Mouse (Mus musculus) CD4-positive helper T cell, adult 2 months (primary cell): ENCODE measurements around the gene Naa15.
"Not testable (repeated sequence)": the region's sequence is repeated elsewhere in the genome, so short reads cannot be mapped to it uniquely, and the experiment has no call there.

Experiments used
- DNase-seq: peaks from one replicate; pipeline ENCODE4 v3.0.0-alpha.2; 2012; ENCODE audit warnings: low read depth, missing footprints, low spot score

The Naa15 gene

DNA sequence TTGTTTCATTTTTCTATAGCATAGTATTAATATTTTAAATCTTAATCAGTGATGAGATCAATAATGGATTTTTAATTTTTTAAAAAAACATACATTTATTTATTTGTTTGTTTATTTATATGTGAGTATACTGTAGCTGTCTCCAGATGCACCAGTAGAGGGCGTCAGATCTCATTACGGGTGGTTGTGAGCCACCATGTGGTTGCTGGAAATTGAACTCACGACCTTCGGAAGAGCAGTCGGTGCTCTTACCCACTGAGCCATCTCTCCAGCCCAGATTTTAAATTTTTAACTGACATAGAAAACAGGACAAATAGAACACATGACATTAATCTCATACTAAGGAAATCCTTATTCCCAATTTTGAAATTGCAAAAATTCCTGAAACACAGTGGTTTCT, 19.4 kb downstream of the Naa15 start:
- not testable (repeated sequence) for DNase-seq

DNA sequence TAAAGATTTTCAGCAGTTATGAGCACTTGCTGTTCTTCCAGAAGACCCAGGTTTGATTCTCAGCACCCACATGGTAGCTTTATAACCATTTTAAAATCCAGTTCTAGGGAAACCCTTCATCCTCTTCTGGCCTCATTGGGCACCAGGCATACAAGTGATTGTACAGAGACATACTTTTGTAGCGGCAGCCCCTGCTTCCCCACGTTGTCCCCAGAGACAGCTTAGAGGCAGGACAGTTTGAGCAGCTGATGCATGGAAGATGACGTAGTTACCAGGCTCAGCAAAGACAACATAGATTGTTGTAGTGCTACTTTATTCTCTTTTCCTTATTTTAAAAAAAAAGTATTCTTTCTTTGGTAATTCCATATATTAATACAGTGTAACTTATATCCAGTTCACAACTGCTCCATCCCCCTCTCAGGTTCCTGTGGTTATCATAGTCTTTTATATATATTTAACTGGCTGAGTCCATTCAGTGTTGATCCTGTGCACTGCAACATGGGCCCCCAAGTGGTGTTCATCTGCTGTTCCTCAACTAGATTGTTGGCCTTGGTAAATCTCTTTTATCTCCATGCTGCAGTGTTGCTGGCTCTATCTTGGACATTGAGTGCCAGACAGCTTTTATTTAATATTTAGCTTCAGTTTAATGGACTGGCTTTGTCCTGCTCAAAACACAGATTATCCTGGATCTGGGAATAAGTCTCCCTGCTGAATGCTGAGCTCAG, 20.1 kb downstream of the Naa15 start:
- no peak for DNase-seq

DNA sequence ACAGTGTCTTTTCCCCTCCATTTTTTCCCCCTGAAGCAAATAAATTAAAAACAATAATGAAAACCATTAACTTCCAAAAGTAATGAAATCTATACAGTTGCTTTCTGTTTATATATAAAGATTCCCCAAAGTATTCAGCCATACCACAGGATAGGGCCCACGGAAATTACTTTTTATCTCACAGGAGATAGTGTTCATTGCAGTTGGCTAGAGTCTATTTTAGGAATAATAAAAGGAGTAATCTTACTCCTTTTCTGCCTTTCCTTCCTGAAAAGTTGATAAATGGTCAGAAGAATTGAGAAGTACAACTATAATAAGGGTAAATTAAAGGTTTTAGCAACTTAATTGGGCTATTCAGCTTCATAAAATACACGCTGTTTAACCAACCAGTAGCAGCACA, 53.6 kb downstream of the Naa15 start:
- no peak for DNase-seq

DNA sequence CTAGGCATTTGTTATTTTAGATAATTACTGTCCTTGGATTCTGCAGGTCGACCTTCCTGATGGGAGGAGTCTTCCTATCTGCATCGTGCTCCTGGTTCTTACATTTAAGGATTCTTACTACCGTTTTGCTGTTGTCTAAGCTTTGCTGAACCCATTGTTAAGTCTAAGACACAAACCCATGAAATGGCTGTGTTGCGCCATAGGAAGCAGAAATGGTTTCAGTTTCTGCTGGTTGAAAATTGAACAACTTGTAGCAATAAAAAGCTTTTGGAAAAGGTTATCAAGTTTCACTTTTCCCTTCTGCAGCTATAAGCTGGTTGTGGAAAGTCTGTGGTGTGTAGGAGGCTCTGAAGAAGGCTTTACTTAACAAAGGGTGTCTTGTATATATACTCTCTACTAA, 60.8 kb downstream of the Naa15 start:
- no peak for DNase-seq

DNA sequence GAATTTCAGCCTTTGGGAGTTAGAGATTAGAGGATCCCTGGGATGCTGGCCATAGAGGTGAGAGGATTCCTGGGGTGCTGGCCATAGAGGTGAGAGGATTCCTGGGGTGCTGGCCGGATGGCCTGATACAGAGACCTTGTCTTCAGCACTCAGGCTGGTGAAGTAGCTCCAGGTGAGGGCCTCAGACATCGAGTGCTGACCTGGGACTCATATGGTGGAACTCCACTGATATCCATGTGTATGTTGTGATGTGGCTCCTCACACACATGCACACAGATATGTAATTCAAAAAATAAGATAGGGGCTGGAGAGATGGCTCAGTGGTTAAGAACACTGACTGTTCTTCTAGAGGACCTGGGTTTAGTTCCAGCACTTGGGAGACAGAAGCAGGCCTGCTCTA, 64.9 kb downstream of the Naa15 start:
- DNase-seq, result no peak

DNA sequence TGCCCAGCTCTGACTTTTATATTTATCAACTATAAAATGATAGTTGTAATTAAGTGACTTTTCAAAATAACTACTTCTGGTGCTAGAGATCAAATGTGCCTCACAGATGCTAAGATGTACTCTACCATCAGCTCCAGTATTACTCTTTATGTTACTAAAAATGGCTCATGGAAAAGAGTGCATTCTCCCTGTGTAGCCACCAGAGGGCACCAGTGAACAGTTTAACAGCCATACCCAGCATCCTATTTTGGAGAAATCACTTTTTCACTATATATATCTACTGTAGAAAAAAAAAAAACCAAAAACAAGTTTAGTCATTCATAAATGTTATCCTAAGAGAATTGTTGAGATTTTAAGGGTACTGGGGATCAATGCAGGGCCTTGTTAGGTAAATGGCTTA, 66.1 kb downstream of the Naa15 start:
- DNase-seq, result peak; percentile 72

DNA sequence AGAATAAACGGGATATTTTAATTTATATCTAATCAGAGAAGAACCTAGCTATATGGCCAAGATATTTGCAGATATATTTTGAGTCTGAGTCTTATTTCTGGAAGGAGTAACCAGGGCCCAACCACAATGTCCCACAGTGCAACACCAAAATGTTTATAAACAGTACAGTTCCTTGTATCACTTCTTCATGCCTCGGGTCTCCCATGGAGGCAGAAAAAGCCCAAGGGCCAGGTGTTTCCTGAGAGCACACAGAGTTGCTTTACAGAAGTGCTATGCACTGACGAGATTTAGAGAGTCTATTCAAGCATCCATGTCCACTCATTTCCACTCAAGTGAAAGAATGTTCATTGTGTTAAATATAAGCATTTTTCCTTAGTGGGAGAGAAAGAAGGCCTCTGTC, 66.9 kb downstream of the Naa15 start:
- DNase-seq, result no peak

DNA sequence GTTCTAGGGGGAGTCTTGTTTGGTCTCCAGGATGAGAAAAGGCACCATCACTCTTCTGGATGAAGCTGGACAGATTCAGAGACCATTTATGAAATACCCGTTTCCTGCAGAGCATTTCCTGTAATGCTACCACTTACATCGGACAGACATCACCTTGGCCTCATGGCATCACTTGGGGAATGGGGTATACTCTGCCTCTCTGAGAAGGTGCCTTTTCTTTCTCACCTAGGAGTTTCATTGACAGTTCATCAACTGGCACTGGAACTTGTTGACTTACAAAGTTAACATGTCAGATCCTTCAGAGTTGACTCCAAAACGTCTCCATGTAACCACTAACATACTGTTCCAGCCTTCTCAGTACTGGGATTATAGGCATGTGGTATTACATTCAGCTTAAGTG, 67.8 kb downstream of the Naa15 start:
- no peak for DNase-seq

DNA sequence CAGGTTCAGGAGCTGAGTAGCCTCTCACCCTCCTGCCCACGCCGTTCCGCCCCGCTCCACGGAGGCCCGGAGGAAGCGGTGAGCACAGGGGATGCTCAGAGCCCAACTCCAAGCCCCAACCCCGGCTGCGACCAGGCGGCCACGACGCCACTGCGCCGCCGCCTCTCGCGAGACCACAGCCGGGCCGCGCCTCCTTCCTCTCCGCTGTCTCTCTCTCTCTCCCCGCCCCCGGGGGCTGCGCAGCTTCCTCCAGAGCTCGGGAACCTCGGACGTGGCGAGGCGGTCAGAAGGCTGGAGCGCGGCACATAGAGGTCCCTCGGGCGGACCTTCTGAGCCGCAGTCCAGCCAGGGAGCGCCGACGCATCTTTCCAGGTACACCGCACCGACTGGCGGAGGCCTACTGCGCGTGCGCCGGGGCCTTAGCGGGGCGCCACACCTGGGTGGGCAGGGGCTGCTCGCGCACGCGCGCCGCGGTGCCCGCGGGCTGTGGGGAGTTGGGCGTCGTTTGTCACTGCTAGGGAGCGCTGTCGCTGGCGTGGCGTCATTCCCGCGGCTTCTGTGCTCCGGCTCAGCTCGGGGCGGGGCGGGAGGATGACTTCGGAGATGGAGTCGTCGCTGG, 68.9 kb downstream of the Naa15 start, which contains the start of gene Rab33b:
Gene Rab33b (plus strand): TSS at position 180 of the 619 bp plus-strand sequence.
- peak; percentile 98 for DNase-seq

DNA sequence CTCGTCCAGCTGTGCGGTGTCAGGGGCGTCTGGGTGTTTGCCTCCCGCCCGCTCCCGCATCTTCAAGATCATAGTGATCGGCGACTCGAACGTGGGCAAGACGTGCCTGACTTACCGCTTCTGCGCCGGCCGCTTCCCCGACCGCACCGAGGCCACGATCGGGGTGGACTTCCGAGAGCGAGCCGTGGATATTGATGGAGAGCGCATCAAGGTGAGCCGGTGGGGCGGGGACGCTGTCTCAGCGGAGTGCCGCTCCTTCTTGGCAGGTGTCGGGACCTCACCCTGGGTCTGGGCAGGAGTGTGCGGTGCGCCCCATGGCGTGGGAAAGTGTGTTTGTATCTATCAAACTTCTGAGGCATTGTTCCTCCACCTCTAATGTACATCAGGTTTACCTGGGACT, 69.4 kb downstream of the Naa15 start:
- DNase-seq, result no peak

DNA sequence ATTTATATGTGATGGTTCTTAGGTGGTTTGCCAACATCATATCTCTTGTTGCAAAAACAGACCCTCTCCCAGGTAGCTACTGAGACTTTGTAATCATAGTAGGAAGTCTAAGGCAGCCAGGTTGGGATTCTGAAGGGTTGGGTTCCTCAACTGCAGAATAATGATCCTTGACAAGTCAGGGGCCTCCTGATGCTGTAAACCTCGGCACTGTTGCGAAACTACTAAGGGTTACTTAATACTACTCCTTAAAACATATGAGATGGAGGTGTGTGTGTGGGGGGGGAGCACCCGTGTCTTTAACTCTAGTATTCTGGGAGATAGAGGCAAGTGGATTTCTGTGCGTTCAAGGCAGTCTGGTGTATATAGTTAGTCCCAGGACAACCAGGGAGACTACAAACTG, 70.4 kb downstream of the Naa15 start:
- no peak for DNase-seq

DNA sequence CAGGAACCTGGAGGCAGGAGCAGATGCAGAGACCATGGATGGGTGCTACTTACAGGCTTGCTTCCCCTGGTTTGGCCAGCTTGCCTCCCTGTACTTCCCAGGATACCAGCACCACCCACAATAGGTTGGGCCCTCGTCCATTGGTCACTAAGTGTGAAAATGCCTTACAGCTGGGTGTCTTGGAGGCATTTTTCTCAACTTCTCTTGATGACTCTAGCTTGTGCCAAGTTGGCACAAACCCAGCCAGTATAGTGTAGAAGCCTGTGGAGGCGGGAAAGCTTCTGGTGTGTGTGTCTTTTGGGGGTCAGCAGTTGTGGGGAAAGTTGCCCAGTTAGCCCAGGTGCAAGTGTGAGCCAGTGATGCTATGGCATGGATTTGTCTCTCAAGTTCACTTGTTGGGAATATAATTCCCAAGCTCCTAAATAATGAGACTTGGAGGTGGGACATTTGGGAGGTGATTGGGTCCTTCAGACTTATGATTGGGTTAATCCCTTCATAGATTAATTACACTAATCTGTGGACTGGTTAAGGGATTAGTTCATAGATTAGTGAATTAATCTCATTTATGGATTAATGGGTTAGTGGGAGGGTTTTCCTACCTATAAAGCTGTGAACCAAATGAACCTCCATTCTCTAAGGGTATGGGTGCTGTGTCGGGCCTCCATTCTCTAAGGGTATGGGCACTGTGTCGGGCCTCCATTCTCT, 71.7 kb downstream of the Naa15 start:
- no peak for DNase-seq

DNA sequence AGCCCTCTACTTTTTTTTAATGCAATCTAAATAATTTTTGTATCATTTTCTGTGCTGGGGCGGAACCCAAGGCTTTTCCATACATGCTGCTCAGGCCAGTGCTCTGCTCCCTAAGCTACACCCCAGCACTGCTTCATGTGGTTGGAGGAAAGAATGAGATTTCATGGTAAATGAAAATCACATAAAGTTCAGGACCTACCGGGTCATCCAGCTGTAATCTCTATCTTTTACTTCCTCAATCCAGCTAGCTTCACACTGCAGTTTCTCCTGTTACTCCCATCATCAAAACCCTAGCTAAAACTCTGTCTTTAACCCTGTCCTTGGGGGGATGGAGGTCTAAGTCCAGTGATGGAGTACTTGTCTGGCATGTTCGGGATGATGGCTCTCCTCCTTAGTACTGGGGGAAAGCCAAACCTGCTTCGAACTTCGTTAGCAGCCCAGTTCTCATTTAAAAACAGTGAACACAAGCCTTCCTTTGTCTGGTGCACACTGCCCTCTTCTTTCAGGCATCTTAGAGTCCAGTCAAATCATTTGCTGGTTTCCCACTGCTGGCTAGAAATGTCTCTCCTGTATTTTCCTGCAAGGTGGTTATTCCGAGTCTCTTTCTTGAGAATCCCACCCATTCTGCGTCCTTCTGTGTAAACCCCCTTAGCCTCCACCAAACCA, 75.3 kb downstream of the Naa15 start:
- no peak for DNase-seq

DNA sequence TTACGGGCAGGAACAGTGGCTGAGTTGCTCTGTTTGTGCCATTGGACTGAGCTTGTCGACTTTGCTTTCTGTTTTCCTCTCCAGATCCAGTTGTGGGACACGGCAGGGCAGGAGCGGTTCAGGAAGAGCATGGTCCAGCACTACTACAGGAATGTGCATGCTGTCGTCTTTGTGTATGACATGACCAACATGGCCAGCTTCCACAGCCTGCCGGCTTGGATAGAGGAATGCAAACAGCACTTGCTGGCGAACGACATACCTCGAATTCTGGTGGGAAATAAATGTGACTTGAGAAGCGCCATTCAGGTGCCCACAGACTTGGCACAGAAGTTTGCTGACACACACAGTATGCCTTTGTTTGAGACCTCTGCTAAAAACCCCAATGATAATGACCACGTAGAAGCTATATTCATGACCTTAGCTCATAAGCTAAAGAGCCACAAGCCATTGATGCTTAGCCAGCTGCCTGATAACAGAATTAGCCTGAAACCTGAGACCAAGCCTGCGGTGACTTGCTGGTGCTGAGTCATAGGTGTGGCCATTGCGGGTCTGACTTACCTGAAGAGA, 78.4 kb downstream of the Naa15 start:
- DNase-seq, result no peak

DNA sequence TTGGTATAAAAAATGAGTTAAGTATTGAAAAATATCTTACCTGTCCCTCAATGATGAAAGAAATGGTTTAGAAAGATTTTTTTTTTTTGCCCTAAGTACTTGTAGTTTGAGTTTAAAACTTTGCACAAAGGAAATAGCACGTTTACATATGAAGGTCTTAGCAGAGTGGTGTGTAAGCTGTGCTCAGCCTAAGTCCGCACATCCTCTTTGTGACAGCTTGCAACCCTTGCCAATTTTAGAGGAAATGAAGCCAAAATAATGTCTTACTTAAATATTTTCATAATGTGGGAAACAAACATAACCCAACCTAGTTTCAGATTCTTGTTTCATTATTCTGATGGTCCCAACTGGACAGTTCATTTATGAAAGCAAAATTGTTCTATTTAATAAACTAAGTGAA, 79.5 kb downstream of the Naa15 start:
- no peak for DNase-seq

DNA sequence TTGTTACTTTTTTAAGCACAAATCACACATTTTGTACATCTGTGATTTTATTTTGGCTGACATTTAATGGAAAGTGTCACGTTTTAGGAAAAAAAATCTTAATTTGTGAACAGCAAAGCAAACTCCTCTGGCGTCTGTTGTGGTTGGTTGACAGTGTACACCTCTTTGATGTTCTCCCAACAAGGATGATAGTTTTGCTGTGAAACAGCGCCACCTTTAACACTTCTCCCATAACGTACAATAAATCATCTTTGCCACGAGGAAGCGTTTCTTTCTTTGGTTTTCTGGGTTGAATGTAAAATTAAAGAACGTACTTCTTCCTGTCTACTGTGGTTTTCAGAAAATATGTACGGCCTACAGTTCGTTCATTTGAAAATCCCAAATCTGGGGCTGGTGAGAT, 80.7 kb downstream of the Naa15 start:
- DNase-seq, result peak; percentile 68

DNA sequence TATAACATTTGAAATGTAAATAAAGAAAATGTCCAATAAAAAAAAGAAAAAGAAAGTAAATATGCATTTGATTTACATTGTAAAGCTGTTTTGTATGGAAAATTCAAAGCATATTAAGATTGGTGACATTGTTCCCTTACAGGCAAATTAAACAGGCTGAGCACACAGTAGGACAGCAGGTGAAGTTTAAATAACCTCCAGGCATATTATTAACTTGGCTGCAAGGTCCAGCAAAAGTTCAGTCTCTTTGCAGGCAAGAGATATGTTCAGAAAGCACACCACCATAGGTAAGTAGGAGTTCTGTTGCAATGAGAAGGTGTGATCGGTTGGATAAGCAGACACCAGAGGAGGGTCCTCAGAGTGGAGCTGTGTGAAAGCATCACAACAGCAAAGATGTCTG, 83.0 kb downstream of the Naa15 start:
- no peak for DNase-seq

DNA sequence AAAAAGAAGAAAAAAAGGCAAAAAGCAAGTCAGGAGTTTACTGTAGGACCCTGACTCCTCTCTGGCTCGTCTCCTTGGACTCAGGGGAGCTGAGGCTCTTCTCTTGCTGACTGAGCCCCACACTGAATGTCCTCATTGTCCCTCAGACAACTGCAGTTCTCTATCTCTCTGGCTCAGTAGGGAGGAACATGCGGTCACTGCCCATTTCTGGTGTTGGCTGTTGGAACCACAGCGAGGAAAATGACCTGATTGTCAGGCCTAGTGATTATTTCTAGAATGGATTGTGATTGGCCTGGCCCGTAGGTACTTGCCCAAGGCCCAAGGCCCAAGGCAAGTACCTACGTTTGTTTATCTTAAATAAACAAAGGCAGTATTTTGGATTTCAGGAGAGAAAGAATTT, 83.7 kb downstream of the Naa15 start:
- DNase-seq, result no peak

DNA sequence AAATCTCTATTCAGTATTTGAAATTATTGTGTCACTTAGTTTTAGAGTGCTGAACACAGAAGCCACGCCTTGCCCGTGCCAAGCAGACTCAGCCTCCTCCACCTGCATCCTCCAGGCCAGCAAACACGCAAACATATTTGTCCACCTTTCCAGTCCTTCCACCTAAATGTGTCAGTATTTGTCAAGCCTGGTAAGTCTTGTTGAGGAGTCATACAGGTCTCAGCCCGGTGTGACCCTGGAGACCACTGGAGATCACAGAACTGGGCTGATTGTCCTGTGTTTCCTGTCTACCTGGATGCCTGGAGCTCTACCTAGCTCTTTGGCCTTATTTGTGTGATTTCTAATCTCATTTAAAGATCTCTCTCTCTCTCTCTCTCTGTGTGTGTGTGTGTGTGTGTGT, 84.9 kb downstream of the Naa15 start:
- no peak for DNase-seq

DNA sequence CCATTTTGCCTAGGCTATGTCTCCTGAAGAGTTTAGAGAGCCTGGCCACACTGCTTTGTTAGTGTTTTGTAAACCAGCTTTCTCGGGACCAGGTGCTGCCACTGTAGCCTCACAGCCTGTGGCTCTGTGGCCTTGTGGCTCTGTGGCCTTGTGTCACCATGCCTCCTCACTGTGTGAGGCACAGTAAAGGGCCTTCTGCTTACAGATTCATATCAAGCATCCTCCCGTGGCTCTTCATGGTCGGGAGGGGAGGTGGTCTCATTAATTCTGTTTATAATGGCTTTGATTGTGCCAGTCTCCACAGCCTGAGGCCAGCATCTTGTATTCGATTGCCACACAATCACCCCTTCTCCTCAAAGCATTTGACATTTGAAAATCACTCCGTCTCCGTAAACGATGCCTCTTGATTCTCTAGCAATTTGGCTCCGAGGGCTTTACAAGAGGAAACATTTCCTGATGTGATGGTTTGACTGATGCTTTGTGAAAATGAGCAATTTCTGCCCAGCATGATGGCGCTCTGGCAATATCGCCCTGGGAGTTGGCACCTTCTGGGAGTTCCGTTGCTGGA, 89.5 kb downstream of the Naa15 start:
- no peak for DNase-seq

DNA sequence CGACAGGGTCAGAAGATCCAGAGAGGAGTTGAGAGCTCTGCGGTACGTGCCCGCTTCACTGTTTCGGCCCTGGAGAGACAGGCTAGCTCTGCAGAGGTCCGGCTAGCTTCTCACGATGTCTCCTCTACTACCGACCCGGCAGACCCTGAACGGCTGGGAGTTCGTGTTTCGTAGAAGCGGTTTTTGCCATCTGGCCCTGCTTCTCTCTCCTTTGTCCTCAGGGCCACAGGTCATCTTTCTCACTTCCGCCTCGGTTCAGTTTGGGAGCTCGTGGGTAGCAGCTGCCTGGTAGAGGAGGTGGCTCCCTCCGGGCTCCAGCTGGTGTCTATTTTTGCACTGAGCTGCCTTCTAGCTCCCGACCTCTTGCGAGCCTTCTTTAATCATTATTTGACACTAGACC, 90.5 kb downstream of the Naa15 start:
- no peak for DNase-seq

DNA sequence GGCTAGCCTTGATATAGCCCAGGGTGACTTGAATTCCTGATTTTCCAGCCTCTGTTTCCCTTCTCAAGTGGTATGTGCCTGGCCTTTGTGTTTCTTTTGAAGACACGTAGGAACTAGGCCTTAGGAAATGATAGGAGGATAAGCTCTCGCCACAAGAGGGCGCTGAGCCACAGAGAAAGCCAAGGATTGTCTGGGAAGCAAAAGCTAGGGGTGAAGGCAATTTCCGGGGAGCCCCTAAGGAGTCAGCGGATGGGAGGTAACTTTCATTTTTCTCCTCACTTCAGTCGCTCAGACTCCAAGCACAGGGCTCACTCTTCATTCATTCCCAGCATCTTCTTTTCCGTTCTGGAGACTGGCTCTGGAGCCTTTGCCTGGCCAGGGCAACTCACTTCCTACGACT, 96.0 kb downstream of the Naa15 start:
- peak; percentile 79 for DNase-seq
